Mouse (Mus musculus): ENCODE data around the gene Mfsd13b. TPM values are rescaled to one million over a fixed set of nuclear protein-coding genes. Genes with fewer than 3 reads are reported as not detected.

The Mfsd13b gene
- polyA plus RNA-seq, 1 experiment from 2014 or later = 0.35 TPM

DNA sequence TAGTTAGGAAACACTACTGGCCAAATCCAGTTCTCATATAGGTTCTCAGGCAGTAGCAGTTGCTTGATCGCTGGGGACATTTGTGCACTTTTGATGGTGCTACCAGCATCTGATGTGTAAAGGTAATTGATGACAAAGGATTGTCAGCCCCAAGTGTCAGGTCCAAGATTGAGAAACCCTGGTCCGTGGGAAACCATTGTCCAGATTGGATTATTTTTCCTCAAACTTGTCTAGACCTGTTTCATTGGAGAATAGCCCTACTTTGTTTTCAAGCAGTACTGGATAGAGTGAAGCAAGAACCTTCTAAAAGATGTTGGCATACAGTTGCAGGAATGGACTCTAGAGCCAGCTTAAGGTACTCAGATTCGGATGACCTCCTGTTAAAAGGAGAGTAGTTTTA lies 60.7 kb downstream of the Mfsd13b start:
- Histone ChIP-seq H3K36me3 (ENCODE audit: control insufficient read depth, insufficient read depth, low read length) (no peaks in the 10 kb centered on the region), H3K9me3 (ENCODE audit: control insufficient read depth, low read length) (no peaks in the 10 kb centered on the region; the same call in 1 of the 2 replicates), H3K4me2 (ENCODE audit: low read depth, severe bottlenecking) (no peak overlapping the region), H3K27me3 (ENCODE audit: control insufficient read depth, insufficient read depth, low read length) (no peaks in the 10 kb centered on the region), H3K27ac (replicated peaks; ENCODE audit: low read depth, low read length) (no peak overlapping the region), H3K4me1 (ENCODE audit: control insufficient read depth, insufficient read depth, low read length) (peaks cover 3% of the 10 kb centered on the region; the same call in 1 of the 2 replicates), H3K9ac (ENCODE audit: low read length) (no peak overlapping the region), H3K4me3 (ENCODE audit: low read depth, low read length) (no peak overlapping the region)
- no peak for ATAC-seq (ENCODE audit: insufficient number of reproducible peaks, low FRiP score, low TSS enrichment, low read depth)
- WGBS = 94% methylated on average over 3 of the region's 3 CpGs
- DNase-seq (ENCODE audit: low spot score) = no peak

DNA sequence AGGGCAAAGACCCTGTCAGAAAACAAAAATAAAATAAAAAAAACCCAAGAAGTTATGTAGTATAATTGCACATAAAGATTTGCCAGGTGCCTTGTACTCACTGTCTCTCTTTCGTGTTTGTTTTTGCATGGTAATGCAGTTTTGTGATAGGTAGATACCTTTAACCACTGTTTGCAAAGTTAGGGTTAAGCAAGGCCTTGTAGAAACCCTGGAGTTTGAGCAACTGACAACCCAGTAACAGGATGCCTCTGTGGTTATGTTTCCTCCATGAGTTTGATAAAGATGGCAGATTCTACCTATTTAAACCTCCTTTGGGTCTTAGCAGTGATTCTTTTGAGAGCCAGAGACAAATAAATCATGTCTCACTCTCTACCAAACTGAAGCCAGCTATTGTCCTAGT lies 61.2 kb downstream of the Mfsd13b start:
- ATAC-seq (ENCODE audit: insufficient number of reproducible peaks, low FRiP score, low TSS enrichment, low read depth) (no peak), DNase-seq (ENCODE audit: low spot score) (no peak)
- Histone ChIP-seq H3K4me2 (ENCODE audit: low read depth, severe bottlenecking) (no peak overlapping the region), H3K9me3 (ENCODE audit: control insufficient read depth, low read length) (no peaks in the 10 kb centered on the region; the same call in 1 of the 2 replicates), H3K27me3 (ENCODE audit: control insufficient read depth, insufficient read depth, low read length) (no peaks in the 10 kb centered on the region), H3K36me3 (ENCODE audit: control insufficient read depth, insufficient read depth, low read length) (no peaks in the 10 kb centered on the region), H3K9ac (ENCODE audit: low read length) (no peak overlapping the region), H3K4me1 (ENCODE audit: control insufficient read depth, insufficient read depth, low read length) (no peaks in the 10 kb centered on the region), H3K4me3 (ENCODE audit: low read depth, low read length) (no peak overlapping the region), H3K27ac (replicated peaks; ENCODE audit: low read depth, low read length) (no peak overlapping the region)
- WGBS = 96% methylated on average over 1 of the region's 1 CpGs

DNA sequence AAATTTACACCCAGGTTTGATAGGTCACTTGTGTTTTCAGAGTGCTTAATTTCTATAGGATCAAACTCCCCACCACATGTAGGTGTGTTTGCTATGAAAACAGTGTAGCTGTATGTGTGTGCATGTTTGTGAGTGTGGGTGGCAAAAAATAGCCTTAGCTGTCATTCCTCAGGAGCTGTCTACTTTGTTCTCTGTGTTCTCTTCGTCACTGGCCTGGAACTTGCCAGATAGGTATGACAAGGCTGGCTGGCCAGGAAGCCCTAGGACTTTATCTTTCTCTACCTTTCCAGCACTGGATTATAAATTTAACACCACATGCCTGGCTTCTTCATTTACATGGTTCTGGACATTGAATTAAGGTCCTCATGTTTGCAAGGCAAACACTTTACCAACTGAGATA lies 61.9 kb downstream of the Mfsd13b start:
- no peaks in the 10 kb centered on the region for H3K27me3 ChIP-seq (ENCODE audit: control insufficient read depth, insufficient read depth, low read length)
- no peak overlapping the region for H3K27ac ChIP-seq (replicated peaks; ENCODE audit: low read depth, low read length)
- DNase-seq (ENCODE audit: low spot score) (no peak), ATAC-seq (ENCODE audit: insufficient number of reproducible peaks, low FRiP score, low TSS enrichment, low read depth) (no peak)
- no peak overlapping the region for H3K4me3 ChIP-seq (ENCODE audit: low read depth, low read length)
- no peak overlapping the region for H3K4me2 ChIP-seq (ENCODE audit: low read depth, severe bottlenecking)
- no peaks in the 10 kb centered on the region for H3K36me3 ChIP-seq (ENCODE audit: control insufficient read depth, insufficient read depth, low read length)
- no peaks in the 10 kb centered on the region for H3K4me1 ChIP-seq (ENCODE audit: control insufficient read depth, insufficient read depth, low read length)
- no peaks in the 10 kb centered on the region; the same call in 1 of the 2 replicates for H3K9me3 ChIP-seq (ENCODE audit: control insufficient read depth, low read length)
- 97% methylated on average over 1 of the region's 1 CpGs for WGBS
- H3K9ac ChIP-seq (ENCODE audit: low read length) = no peak overlapping the region

DNA sequence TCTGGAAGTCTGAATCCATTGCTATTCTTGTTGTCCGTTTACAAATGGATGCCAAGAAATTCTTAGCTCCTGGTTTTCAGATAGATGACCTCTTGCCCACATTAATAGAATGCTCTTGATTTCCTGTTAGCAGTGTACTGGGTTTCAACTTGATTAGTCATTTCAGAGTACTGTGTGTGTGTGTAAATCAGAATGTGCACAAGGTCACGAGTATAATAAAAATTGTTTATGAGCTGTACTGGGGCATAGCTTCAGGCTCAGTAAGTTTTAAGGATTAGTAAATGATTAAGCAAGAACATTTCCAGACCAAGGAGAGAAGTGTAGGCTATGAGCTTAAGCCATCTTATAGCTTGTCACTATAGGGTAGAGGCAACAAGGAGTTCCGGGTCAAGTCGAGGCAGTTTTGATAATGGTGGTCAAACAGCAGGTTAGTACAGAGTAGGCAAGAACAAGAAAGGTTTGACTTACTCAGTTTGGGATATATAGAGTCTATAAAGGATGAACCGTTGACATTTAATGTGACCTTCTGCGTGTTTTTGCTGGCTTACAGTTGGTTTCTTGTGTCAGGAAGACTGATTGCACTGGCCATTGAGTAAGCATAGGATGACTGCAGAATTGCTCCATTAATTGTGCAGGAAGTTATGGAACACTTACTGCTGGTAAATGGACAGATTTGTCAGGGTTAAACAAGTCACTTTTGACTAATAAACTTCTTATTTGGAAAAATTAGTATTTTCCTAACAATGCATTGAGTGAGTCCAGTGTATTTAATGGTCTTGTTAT lies 63.6 kb downstream of the Mfsd13b start:
- no peaks in the 10 kb centered on the region for H3K27me3 ChIP-seq (ENCODE audit: control insufficient read depth, insufficient read depth, low read length)
- H3K27ac ChIP-seq (replicated peaks; ENCODE audit: low read depth, low read length) = no peak overlapping the region
- ATAC-seq (ENCODE audit: insufficient number of reproducible peaks, low FRiP score, low TSS enrichment, low read depth) (no peak), DNase-seq (ENCODE audit: low spot score) (no peak)
- H3K4me2 ChIP-seq (ENCODE audit: low read depth, severe bottlenecking) = no peak overlapping the region
- H3K36me3 ChIP-seq (ENCODE audit: control insufficient read depth, insufficient read depth, low read length) = no peaks in the 10 kb centered on the region
- H3K4me3 ChIP-seq (ENCODE audit: low read depth, low read length) = no peak overlapping the region
- H3K9ac ChIP-seq (ENCODE audit: low read length) = no peak overlapping the region
- 91% methylated on average over 6 of the region's 6 CpGs for WGBS
- H3K9me3 ChIP-seq (ENCODE audit: control insufficient read depth, low read length) = no peaks in the 10 kb centered on the region; the same call in 1 of the 2 replicates
- H3K4me1 ChIP-seq (ENCODE audit: control insufficient read depth, insufficient read depth, low read length) = no peaks in the 10 kb centered on the region

DNA sequence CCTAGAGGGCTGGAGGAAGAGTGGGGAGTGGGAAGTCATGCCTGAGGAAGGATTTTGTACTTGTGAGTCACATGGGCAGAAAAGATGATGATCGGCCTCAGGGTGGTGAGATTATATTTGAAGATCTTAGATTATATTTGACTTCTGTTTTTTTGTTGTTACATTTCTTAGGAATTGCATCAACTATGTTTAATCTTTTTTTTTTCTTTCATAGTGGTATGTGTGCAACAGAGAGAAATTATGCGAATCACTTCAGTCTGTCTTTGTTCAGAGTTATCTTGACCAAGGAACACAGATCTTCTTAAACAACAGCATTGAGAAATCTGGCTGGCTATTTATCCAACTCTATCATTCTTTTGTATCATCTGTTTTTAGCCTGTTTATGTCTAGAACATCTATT lies 65.3 kb downstream of the Mfsd13b start:
- WGBS = 97% methylated on average over 2 of the region's 2 CpGs
- Histone ChIP-seq H3K4me1 (ENCODE audit: control insufficient read depth, insufficient read depth, low read length) (no peaks in the 10 kb centered on the region), H3K9ac (ENCODE audit: low read length) (no peak overlapping the region), H3K27me3 (ENCODE audit: control insufficient read depth, insufficient read depth, low read length) (no peaks in the 10 kb centered on the region), H3K9me3 (ENCODE audit: control insufficient read depth, low read length) (no peaks in the 10 kb centered on the region; the same call in 1 of the 2 replicates), H3K4me2 (ENCODE audit: low read depth, severe bottlenecking) (no peak overlapping the region), H3K4me3 (ENCODE audit: low read depth, low read length) (no peak overlapping the region), H3K36me3 (ENCODE audit: control insufficient read depth, insufficient read depth, low read length) (0 out of 2 replicates have a peak, but pooled peaks cover 1% of the 10 kb centered on the region), H3K27ac (replicated peaks; ENCODE audit: low read depth, low read length) (no peak overlapping the region)
- ATAC-seq (ENCODE audit: insufficient number of reproducible peaks, low FRiP score, low TSS enrichment, low read depth) (no peak), DNase-seq (ENCODE audit: low spot score) (no peak)

DNA sequence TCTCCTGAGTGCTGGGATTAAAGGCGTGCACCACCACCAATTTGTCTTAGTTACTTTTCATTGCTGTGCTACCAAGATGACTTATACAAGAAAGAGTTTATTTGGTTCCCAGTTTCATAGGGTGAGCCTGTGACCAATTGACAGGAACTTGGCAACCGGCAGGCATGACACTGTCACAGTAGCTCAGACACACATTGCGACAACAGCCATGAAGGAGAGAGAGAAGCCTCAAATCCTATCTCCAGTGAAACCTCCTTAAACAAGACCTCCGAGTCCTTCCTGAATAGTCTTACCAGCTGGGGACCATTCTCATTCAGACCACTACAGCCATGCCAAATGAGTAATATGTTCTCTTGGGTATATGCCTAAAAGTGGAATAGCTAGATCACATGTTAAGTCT lies 70.8 kb downstream of the Mfsd13b start:
- Histone ChIP-seq H3K9ac (ENCODE audit: low read length) (no peak overlapping the region), H3K4me3 (ENCODE audit: low read depth, low read length) (no peak overlapping the region), H3K4me1 (ENCODE audit: control insufficient read depth, insufficient read depth, low read length) (no peaks in the 10 kb centered on the region), H3K27me3 (ENCODE audit: control insufficient read depth, insufficient read depth, low read length) (no peaks in the 10 kb centered on the region), H3K9me3 (ENCODE audit: control insufficient read depth, low read length) (no peaks in the 10 kb centered on the region), H3K27ac (replicated peaks; ENCODE audit: low read depth, low read length) (no peak overlapping the region), H3K4me2 (ENCODE audit: low read depth, severe bottlenecking) (no peak overlapping the region), H3K36me3 (ENCODE audit: control insufficient read depth, insufficient read depth, low read length) (peaks cover 6% of the 10 kb centered on the region; the same call in 1 of the 2 replicates)
- WGBS = 95% methylated on average over 4 of the region's 4 CpGs
- ATAC-seq (ENCODE audit: insufficient number of reproducible peaks, low FRiP score, low TSS enrichment, low read depth) = no peak
- DNase-seq (ENCODE audit: low spot score) = no peak

DNA sequence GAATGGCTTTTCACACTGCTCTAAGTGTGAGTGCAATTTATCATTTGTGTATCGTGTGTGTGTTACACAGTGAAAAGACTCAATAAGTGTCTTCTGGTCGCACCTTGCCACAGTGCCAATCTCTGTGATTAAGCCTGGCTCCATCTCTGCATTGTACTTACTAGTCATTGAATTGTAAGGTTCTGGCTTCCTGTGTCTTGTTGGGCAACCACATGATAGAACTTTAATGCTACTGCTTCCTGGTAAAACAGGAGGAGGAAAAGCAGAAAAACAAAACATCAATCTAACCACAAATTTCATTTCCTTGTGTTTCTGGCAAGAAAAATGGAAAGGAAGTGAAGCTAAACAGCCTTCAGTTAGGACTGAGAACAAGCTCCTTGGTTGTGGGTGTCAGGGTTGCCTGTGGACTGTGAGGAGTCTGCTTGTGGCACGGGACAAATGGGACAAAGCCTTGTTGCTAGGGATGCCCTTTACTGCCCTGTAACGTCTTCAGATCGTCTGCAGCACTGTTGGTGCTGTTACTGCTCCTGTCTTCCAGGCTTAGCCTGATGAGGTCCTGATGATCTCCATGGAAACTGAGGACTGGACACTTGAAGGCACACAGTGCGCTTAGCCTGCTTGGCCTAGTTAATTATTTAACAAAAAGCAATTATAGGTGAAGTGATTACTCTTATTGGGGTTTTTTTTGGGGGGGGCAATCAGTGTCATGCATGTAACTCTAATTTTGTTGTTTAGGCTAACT lies 77.3 kb downstream of the Mfsd13b start:
- peaks cover 5% of the 10 kb centered on the region; the same call in 1 of the 2 replicates for H3K36me3 ChIP-seq (ENCODE audit: control insufficient read depth, insufficient read depth, low read length)
- no peak overlapping the region for H3K4me2 ChIP-seq (ENCODE audit: low read depth, severe bottlenecking)
- ATAC-seq (ENCODE audit: insufficient number of reproducible peaks, low FRiP score, low TSS enrichment, low read depth) (no peak), DNase-seq (ENCODE audit: low spot score) (no peak)
- no peak overlapping the region for H3K9ac ChIP-seq (ENCODE audit: low read length)
- H3K4me1 ChIP-seq (ENCODE audit: control insufficient read depth, insufficient read depth, low read length) = no peaks in the 10 kb centered on the region
- H3K27me3 ChIP-seq (ENCODE audit: control insufficient read depth, insufficient read depth, low read length) = no peaks in the 10 kb centered on the region
- no peak overlapping the region for H3K27ac ChIP-seq (replicated peaks; ENCODE audit: low read depth, low read length)
- 72% methylated on average over 6 of the region's 6 CpGs for WGBS
- no peaks in the 10 kb centered on the region for H3K9me3 ChIP-seq (ENCODE audit: control insufficient read depth, low read length)
- no peak overlapping the region for H3K4me3 ChIP-seq (ENCODE audit: low read depth, low read length)

DNA sequence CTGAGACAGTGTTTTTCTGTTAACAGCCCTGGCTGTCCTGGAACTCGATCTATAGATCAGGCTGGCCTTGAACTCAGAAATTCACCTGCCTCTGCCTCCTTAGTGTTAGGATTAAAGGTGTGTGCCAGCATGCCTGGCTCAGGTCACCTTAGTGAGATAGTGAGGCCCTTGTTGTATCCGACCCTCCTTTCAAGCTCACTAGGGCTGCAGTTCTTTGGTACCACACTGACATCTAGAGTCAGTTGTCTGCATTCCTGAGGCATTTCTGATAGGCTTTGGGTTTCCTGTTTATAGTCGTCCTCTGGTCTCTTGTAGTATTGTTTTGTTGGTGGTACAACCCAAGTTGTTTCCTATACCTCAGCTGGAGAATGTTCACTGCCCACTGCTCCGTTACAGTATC lies 82.0 kb downstream of the Mfsd13b start:
- DNase-seq (ENCODE audit: low spot score) (no peak), ATAC-seq (ENCODE audit: insufficient number of reproducible peaks, low FRiP score, low TSS enrichment, low read depth) (no peak)
- Histone ChIP-seq H3K27ac (replicated peaks; ENCODE audit: low read depth, low read length) (no peak overlapping the region), H3K4me1 (ENCODE audit: control insufficient read depth, insufficient read depth, low read length) (no peaks in the 10 kb centered on the region), H3K9ac (ENCODE audit: low read length) (no peak overlapping the region), H3K4me3 (ENCODE audit: low read depth, low read length) (no peak overlapping the region), H3K27me3 (ENCODE audit: control insufficient read depth, insufficient read depth, low read length) (no peaks in the 10 kb centered on the region), H3K36me3 (ENCODE audit: control insufficient read depth, insufficient read depth, low read length) (peaks cover 2% of the 10 kb centered on the region; the same call in 1 of the 2 replicates), H3K9me3 (ENCODE audit: control insufficient read depth, low read length) (no peaks in the 10 kb centered on the region), H3K4me2 (ENCODE audit: low read depth, severe bottlenecking) (no peak overlapping the region)
- 74% methylated on average over 4 of the region's 4 CpGs for WGBS
